Mouse (Mus musculus) left cerebral cortex, postnatal 4 days (tissue): Measurements from ENCODE around the gene H1fnt. TPM values are rescaled to one million over a fixed set of nuclear protein-coding genes. Genes with fewer than 3 reads are reported as not detected.

Experiments
- DNase-seq: peaks from one replicate; pipeline ENCODE4 v3.0.0-alpha.2; 2022
- intact Hi-C: fragments of 180-260 bp; cut with DNase I; formaldehyde crosslinking; loops from one replicate; pipeline ENCODE4 v1.15.1; 2025
- total RNA-seq, 2 experiments: library from RNA; stranded (reverse); gene quantifications; 2 replicates each; pipeline ENCODE4 v1.2.3; 2021

The H1fnt gene
- not detected for total RNA-seq

- intact Hi-C loops = no loop called here
- DNase-seq = no peak
Measured at GRCm38 (mm10) chr15:98257193-98257592, at the start of gene H1fnt. Gene H1fnt (minus strand): TSS chr15:98257293.

GRCm38 (mm10) chr15:98295628-98296551 is 38.8 kb upstream of the H1fnt start, which contains the start of gene Zfp641:
Gene Zfp641 (minus strand): TSS chr15:98296161.
- DNase-seq = peak; percentile 51
- intact Hi-C loops = no loop called here

- intact Hi-C loops = no loop called here
- DNase-seq = no peak
Measured at GRCm38 (mm10) chr15:98293651-98294050, 36.6 kb upstream of the H1fnt start.

- intact Hi-C loops = no loop called here
- no peak for DNase-seq
Measured at GRCm38 (mm10) chr15:98288566-98288965, 31.5 kb upstream of the H1fnt start.

- DNase-seq = no peak
- intact Hi-C loops = no loop called here
Measured at GRCm38 (mm10) chr15:98286418-98286817, 29.3 kb upstream of the H1fnt start.

- no peak for DNase-seq
- intact Hi-C loops = no loop called here
Measured at GRCm38 (mm10) chr15:98257776-98258175, 683 bp upstream of the H1fnt start.

GRCm38 (mm10) chr15:98256271-98256670 is 822 bp downstream of the H1fnt start:
- peak; percentile 45 for DNase-seq

GRCm38 (mm10) chr15:98235442-98235841 is 21.7 kb downstream of the H1fnt start:
- intact Hi-C loops = no loop called here
- no peak for DNase-seq

More at GRCm38 (mm10) chr15:98256271-98256670, 822 bp downstream of the H1fnt start:
- intact Hi-C loops = no loop called here

GRCm38 (mm10) chr15:98234350-98234749 is 22.7 kb downstream of the H1fnt start, which contains the start of gene Olfr286:
Gene Olfr286 (minus strand): TSS chr15:98234450.
- no peak for DNase-seq

GRCm38 (mm10) chr15:98226096-98226495 is 31.0 kb downstream of the H1fnt start:
- DNase-seq = no peak
- intact Hi-C loops = no loop called here

More at GRCm38 (mm10) chr15:98234350-98234749, 22.7 kb downstream of the H1fnt start, which contains the start of gene Olfr286:
- intact Hi-C loops = no loop called here

- no peak for DNase-seq
- intact Hi-C loops = no loop called here
Measured at GRCm38 (mm10) chr15:98225610-98226009, 31.5 kb downstream of the H1fnt start.

GRCm38 (mm10) chr15:98222377-98222776 is 34.7 kb downstream of the H1fnt start:
- DNase-seq = no peak
- intact Hi-C loops = no loop called here

GRCm38 (mm10) chr15:98220877-98221276 is 36.2 kb downstream of the H1fnt start, which contains the start of the genes Gm44579 and Olfr287:
Gene Gm44579 (minus strand): TSS chr15:98220977.
Gene Olfr287 (minus strand): TSS chr15:98221056.
- no peak for DNase-seq

GRCm38 (mm10) chr15:98214130-98214529 is 43.0 kb downstream of the H1fnt start:
- DNase-seq = no peak
- intact Hi-C loops = no loop called here

More at GRCm38 (mm10) chr15:98220877-98221276, 36.2 kb downstream of the H1fnt start, which contains the start of the genes Gm44579 and Olfr287:
- intact Hi-C loops = no loop called here

- intact Hi-C loops = no loop called here
- DNase-seq = no peak
Measured at GRCm38 (mm10) chr15:98213336-98213870, 43.7 kb downstream of the H1fnt start.

GRCm38 (mm10) chr15:98209676-98210075 is 47.4 kb downstream of the H1fnt start:
- no peak for DNase-seq
- intact Hi-C loops = no loop called here

Other genes with a start within 250 kb of the H1fnt start
- gene Pfkm, start 164.7 kb downstream of the H1fnt start, total RNA-seq = 100 to 1,000 TPM; 156 to 177 TPM
- gene Senp1, start 163.5 kb downstream of the H1fnt start, total RNA-seq = 10 to 100 TPM; 20.2 to 20.6 TPM
- 10 to 100 TPM; 28.3 to 35.0 TPM for gene Asb8, start 91.7 kb downstream of the H1fnt start, total RNA-seq
- 10 to 100 TPM; 45.6 to 51.6 TPM for gene Ccdc184, start 90.1 kb downstream of the H1fnt start, total RNA-seq
- gene Olfr288, start 61.8 kb downstream of the H1fnt start, total RNA-seq = under 1 TPM in 1 of 2 experiments, not detected in 1; 0.18 TPM
- not detected for gene Gm44579, start 36.3 kb downstream of the H1fnt start, total RNA-seq
- gene Olfr287, start 36.2 kb downstream of the H1fnt start, total RNA-seq = under 1 TPM in 1 of 2 experiments, not detected in 1; 0.20 TPM
- not detected for gene Olfr286, start 22.8 kb downstream of the H1fnt start, total RNA-seq
- 10 to 100 TPM; 11.8 to 13.4 TPM for gene Zfp641, start 38.9 kb upstream of the H1fnt start, total RNA-seq
- gene Olfr285, start 60.1 kb upstream of the H1fnt start, total RNA-seq = not detected
- gene Olfr284, start 83.7 kb upstream of the H1fnt start, total RNA-seq = not detected
- not detected for gene Olfr283, start 123.7 kb upstream of the H1fnt start, total RNA-seq
- gene Olfr282, start 173.9 kb upstream of the H1fnt start, total RNA-seq = not detected
- gene Olfr281, start 195.3 kb upstream of the H1fnt start, total RNA-seq = not detected
- not detected for gene OR5BS1P, start 212.6 kb upstream of the H1fnt start, total RNA-seq
- gene Lalba, start 225.4 kb upstream of the H1fnt start, total RNA-seq = not detected
- gene Olfr279, start 235.1 kb upstream of the H1fnt start, total RNA-seq = not detected